Mouse (Mus musculus) hindbrain, embryonic 16.5 days (tissue): ENCODE measurements around the gene Ctnnd1. TPM values are rescaled to one million over a fixed set of nuclear protein-coding genes. Genes with fewer than 3 reads are reported as not detected.

Source experiments
- ATAC-seq: fragments of 200-750 bp; cut with Nextera tagmentation; 2 replicates; pipeline ENCODE4 v1.8.0; 2017; ENCODE audit warnings: moderate TSS enrichment, moderate library complexity
- H3K27ac ChIP-seq: fragments of 300-500 bp; sonication (generic); 2 replicates; pipeline ENCODE4 v1.5.1; 2014; ENCODE audit warnings: low read depth, mild to moderate bottlenecking, control low read depth, low read length, moderate library complexity
- H3K27me3 ChIP-seq: fragments of 300-500 bp; sonication (generic); replicated peaks from 2 replicates; pipeline ENCODE4 v1.6.1; 2014; ENCODE audit warnings: low read length; ENCODE audit not compliant: control insufficient read depth, insufficient read depth
- H3K36me3 ChIP-seq: fragments of 300-500 bp; sonication (generic); 2 replicates; pipeline ENCODE4 v1.6.1; 2014; ENCODE audit warnings: mild to moderate bottlenecking, low read length, moderate library complexity, mixed read lengths; ENCODE audit not compliant: control insufficient read depth, insufficient read depth
- H3K4me1 ChIP-seq: fragments of 300-500 bp; sonication (generic); 2 replicates; pipeline ENCODE4 v1.6.1; 2014; ENCODE audit warnings: low read depth, low read length; ENCODE audit not compliant: control insufficient read depth, insufficient read depth
- H3K4me2 ChIP-seq: fragments of 300-500 bp; sonication (generic); 2 replicates; pipeline ENCODE4 v1.6.1; 2014; ENCODE audit warnings: mild to moderate bottlenecking, low read length, control low read depth, moderate library complexity
- H3K4me3 ChIP-seq: fragments of 300-500 bp; sonication (generic); 2 replicates; pipeline ENCODE4 v1.5.1; 2014; ENCODE audit warnings: mild to moderate bottlenecking, low read length, control low read depth, moderate library complexity
- H3K9ac ChIP-seq: fragments of 300-500 bp; sonication (generic); 2 replicates; pipeline ENCODE4 v1.6.1; 2014; ENCODE audit warnings: low read depth, mild to moderate bottlenecking, control low read depth, low read length, moderate library complexity
- H3K9me3 ChIP-seq: fragments of 300-500 bp; sonication (generic); 2 replicates; pipeline ENCODE4 v1.6.1; 2014; ENCODE audit warnings: mild to moderate bottlenecking, low read length, moderate library complexity; ENCODE audit not compliant: control insufficient read depth
- WGBS: fragments of 180-500 bp; shearing (Covaris S2); extraction: QIAGEN DNeasy Blood & Tissue Kit; methylation state at CpG from one replicate; pipeline ENCODE4 v1.1.7; 2014; 5-methylcytosine and 5-hydroxymethylcytosine counted together
- polyA plus RNA-seq: library from polyadenylated mRNA; unstranded; fragments of >200 nt; fragmentation: Nextera tagmentation; extraction: Ambion mirVana; gene quantifications from 2 replicates; pipeline ENCODE4 v1.2.1, GENCODE M21; 2015

Gene Ctnnd1
- polyA plus RNA-seq, 1 experiment from 2014 or later: 24.4 TPM

DNA sequence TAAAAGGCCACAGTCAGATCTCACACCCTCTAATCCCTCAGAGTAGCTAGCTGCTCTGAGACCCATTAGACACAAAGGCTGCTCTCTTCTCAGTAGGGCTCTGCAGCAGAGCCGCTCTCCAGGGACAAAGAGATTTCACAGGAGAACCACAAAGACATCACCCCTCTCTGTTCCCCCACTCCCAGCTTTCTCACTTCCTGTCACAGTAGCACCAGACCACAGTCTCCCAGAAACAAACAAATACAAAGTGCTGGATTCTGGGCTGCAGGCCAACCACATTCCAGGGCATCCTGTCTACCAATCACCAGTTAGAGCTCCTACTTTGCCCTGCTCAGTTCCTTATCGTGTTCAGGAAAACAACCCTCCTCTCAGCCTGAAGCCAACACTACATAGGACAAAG is 15.0 kb downstream of the Ctnnd1 start:
- Histone ChIP-seq H3K4me3 (no peak overlapping the region), H3K4me2 (no peak overlapping the region; the same call in 1 of the 2 replicates), H3K36me3 (no peaks in the 10 kb centered on the region), H3K9me3 (no peaks in the 10 kb centered on the region), H3K27ac (peak overlapping the region; percentile 84), H3K27me3 (no peaks in the 10 kb centered on the region), H3K9ac (no peak overlapping the region), H3K4me1 (peaks cover 34% of the 10 kb centered on the region)
- 0% methylated on average over 2 of the region's 2 CpGs for WGBS
- ATAC-seq: peak; percentile 96

DNA sequence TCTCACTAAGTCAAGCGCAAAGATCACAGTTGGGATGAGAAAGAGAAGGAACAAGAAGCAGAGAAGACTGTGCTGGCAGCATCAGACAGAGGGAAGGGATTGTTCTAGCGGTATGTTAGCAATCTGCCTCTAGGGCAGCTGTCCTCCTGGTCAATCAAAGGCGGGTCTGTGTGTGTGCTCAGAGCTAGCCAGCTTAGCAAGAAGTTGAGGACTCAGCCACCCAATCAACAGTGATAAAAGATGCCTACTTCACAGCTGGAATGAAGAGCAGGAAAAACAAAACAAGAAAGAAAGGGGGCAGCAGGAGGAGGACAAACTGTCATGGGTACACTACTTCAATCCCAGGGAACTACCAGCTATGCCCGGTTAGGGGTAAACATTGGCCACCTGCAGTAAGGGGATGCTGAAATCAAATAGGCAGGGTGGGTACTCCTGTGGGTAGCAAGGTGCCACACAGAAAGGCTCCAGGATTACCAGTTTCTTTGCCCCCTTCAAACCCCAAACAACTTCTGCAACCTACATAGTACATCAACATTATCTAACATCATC is 15.6 kb downstream of the Ctnnd1 start:
- no peaks in the 10 kb centered on the region for H3K27me3 ChIP-seq
- no peaks in the 10 kb centered on the region for H3K36me3 ChIP-seq
- H3K4me3 ChIP-seq: no peak overlapping the region
- peaks cover 34% of the 10 kb centered on the region for H3K4me1 ChIP-seq
- no peaks in the 10 kb centered on the region for H3K9me3 ChIP-seq
- peak overlapping the region; percentile 79 for H3K27ac ChIP-seq
- WGBS: 22% methylated on average over 4 of the region's 4 CpGs
- H3K9ac ChIP-seq: no peak overlapping the region
- H3K4me2 ChIP-seq: peak overlapping the region; percentile 20
- ATAC-seq: no peak

DNA sequence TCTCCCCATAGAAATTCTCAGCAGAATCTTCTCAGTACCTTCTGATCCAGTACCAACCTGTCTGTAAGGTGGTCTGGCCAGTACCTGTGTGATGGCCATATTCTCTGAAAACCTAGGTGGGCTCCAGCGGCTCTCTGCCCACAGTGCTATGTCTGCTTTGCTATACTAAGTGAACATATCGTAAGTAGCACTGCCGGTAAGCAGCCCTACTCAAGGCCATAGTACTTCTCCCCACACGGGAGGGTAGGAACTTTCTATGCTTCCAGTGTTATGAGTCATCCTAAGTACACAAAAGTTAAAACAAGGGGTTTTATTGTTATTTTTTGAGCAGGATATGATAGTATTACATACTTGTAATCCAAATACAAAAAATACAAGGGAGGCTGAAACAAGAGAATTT is 16.6 kb downstream of the Ctnnd1 start:
- no peak overlapping the region for H3K27ac ChIP-seq
- WGBS: 72% methylated on average over 4 of the region's 4 CpGs
- H3K9me3 ChIP-seq: no peaks in the 10 kb centered on the region
- H3K4me1 ChIP-seq: peaks cover 34% of the 10 kb centered on the region
- no peaks in the 10 kb centered on the region for H3K27me3 ChIP-seq
- ATAC-seq: no peak
- no peaks in the 10 kb centered on the region for H3K36me3 ChIP-seq
- H3K9ac ChIP-seq: no peak overlapping the region
- no peak overlapping the region for H3K4me3 ChIP-seq
- H3K4me2 ChIP-seq: no peak overlapping the region

- Histone ChIP-seq H3K27ac (no peak overlapping the region), H3K4me2 (no peak overlapping the region), H3K9me3 (no peaks in the 10 kb centered on the region), H3K4me3 (no peak overlapping the region), H3K9ac (no peak overlapping the region), H3K4me1 (peaks cover 30% of the 10 kb centered on the region), H3K36me3 (no peaks in the 10 kb centered on the region), H3K27me3 (no peaks in the 10 kb centered on the region)
- 11% methylated on average over 3 of the region's 3 CpGs for WGBS
- ATAC-seq: no peak
Measured at GRCm38 (mm10) chr2:84632999-84633398, 17.6 kb downstream of the Ctnnd1 start.

DNA sequence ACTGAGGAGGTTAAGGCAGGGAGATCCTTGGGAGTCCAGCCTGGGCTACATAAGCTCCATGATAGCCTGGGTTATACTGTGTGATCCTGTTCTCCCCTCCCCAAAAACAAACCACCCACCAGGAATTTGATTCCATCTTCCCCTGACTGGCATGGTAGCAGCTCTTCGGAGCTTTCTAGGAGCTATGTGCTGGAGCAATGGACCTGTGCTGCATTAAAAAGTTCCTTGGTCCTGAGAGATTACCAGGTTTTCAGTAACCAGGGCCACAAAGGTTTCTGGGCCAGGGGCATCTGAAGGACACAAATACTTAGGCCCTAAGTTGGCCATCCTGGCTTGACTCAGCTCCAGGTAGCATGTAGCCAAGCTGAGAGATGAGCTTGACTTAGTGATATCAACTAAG is 18.6 kb downstream of the Ctnnd1 start:
- Histone ChIP-seq H3K4me3 (no peak overlapping the region), H3K9ac (no peak overlapping the region), H3K4me2 (no peak overlapping the region), H3K9me3 (no peaks in the 10 kb centered on the region), H3K27me3 (no peaks in the 10 kb centered on the region), H3K4me1 (peaks cover 22% of the 10 kb centered on the region), H3K36me3 (no peaks in the 10 kb centered on the region), H3K27ac (no peak overlapping the region)
- no peak for ATAC-seq
- WGBS: 100% methylated on average over 1 of the region's 1 CpGs

- no peak overlapping the region for H3K9ac ChIP-seq
- ATAC-seq: no peak
- WGBS: 70% methylated on average over 3 of the region's 3 CpGs
- H3K9me3 ChIP-seq: no peaks in the 10 kb centered on the region
- H3K27me3 ChIP-seq: no peaks in the 10 kb centered on the region
- H3K4me1 ChIP-seq: no peaks in the 10 kb centered on the region
- no peak overlapping the region for H3K27ac ChIP-seq
- H3K4me2 ChIP-seq: no peak overlapping the region
- no peak overlapping the region for H3K4me3 ChIP-seq
- H3K36me3 ChIP-seq: peaks cover 8% of the 10 kb centered on the region; the same call in 1 of the 2 replicates
Measured at GRCm38 (mm10) chr2:84627036-84627435, 23.5 kb downstream of the Ctnnd1 start.

DNA sequence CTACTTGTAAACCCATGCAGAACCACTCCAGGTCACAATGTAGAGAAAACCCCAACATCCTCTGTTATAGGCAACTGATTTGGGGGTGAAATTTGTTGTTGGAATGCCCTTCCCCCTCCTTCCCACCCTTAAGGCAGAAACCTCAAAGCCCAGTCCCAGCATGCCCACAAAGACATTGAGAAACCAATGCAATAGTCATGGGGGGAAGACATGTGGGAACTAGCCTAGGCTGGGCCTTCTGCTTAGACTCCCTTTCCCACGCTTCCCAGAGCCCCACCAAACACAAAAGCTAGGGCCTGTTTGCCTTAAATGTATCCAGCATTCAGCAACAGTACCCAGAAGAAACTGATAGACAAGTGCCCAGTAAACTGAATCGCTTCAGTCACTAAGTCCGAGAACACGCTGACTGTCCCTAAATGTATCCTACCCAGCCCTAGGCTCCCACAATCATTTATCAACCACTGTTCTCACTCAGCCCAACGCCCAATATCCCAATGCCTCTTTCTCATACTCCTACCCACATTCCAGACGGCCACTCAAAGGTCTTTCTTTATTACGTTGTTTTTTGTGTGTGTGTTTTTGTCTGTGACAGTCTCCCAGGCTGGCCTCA is 24.1 kb downstream of the Ctnnd1 start:
- H3K27ac ChIP-seq: no peak overlapping the region
- H3K9me3 ChIP-seq: no peaks in the 10 kb centered on the region
- 68% methylated on average over 7 of the region's 7 CpGs for whole genome bisulfite sequencing
- peaks cover 8% of the 10 kb centered on the region; the same call in 1 of the 2 replicates for H3K36me3 ChIP-seq
- H3K4me1 ChIP-seq: no peaks in the 10 kb centered on the region
- H3K9ac ChIP-seq: no peak overlapping the region
- no peak for ATAC-seq
- no peaks in the 10 kb centered on the region for H3K27me3 ChIP-seq
- no peak overlapping the region for H3K4me2 ChIP-seq
- H3K4me3 ChIP-seq: no peak overlapping the region

- no peak overlapping the region for H3K27ac ChIP-seq
- H3K4me2 ChIP-seq: no peak overlapping the region
- no peaks in the 10 kb centered on the region for H3K27me3 ChIP-seq
- H3K9me3 ChIP-seq: no peaks in the 10 kb centered on the region
- H3K36me3 ChIP-seq: peaks cover 20% of the 10 kb centered on the region
- H3K4me1 ChIP-seq: no peaks in the 10 kb centered on the region
- H3K4me3 ChIP-seq: no peak overlapping the region
- 95% methylated on average over 17 of the region's 17 CpGs for WGBS
- no peak for ATAC-seq
- H3K9ac ChIP-seq: no peak overlapping the region
Measured at GRCm38 (mm10) chr2:84624201-84624600, 26.4 kb downstream of the Ctnnd1 start.

DNA sequence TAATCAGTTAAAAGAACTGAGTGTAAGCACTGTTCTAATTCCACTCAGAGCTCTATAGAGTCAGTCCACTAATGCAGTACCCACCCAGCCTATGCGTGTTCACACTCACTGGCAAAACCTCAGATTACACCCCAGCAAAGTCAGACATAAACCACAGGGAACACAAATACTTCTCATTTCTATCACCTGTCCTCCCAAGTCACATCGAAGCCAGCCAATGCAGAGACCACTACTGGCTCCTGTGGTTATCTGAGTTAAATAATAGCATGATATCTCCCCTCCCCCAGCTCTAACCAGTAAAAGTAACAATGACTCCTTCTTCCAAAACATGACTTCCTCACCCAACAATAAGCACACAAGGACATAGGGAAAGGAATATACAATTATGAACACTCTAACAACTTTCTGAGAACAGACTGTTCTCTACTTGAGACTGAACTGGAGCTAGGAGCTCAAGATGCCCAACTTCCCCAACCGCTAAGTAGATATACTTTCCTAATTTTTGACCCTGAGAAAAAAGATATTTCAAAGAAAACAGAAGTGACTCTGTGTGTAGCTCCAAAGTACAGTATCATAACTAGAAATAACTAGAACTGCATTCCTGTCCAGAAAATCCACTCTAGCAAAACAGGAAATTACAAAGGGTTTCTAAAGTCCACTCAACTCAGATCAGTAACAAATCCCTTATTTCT is 27.0 kb downstream of the Ctnnd1 start:
- ATAC-seq: no peak
- 92% methylated on average over 3 of the region's 3 CpGs for WGBS

More for the DNA sequence above, 27.0 kb downstream of the Ctnnd1 start:
- Histone ChIP-seq H3K27me3 (no peaks in the 10 kb centered on the region), H3K27ac (no peak overlapping the region), H3K4me3 (no peak overlapping the region), H3K36me3 (peaks cover 22% of the 10 kb centered on the region), H3K4me2 (no peak overlapping the region), H3K9ac (no peak overlapping the region), H3K9me3 (no peaks in the 10 kb centered on the region), H3K4me1 (no peaks in the 10 kb centered on the region)
